Mouse (Mus musculus) adrenal gland, adult 8-10 months (tissue): ENCODE results near the gene Mettl16. TPM values are rescaled to one million over a fixed set of nuclear protein-coding genes. Genes with fewer than 3 reads are reported as not detected.

Experiments
- DNase-seq: peaks from one replicate; pipeline ENCODE4 v3.0.0; 2022
- total RNA-seq, 4 experiments: library from RNA; stranded (reverse); gene quantifications; 2 replicates each; pipeline ENCODE4 v1.2.4; 2022

The Mettl16 gene
- 10 to 100 TPM; 31.9 to 36.6 (median 33.9) TPM for total RNA-seq

DNA sequence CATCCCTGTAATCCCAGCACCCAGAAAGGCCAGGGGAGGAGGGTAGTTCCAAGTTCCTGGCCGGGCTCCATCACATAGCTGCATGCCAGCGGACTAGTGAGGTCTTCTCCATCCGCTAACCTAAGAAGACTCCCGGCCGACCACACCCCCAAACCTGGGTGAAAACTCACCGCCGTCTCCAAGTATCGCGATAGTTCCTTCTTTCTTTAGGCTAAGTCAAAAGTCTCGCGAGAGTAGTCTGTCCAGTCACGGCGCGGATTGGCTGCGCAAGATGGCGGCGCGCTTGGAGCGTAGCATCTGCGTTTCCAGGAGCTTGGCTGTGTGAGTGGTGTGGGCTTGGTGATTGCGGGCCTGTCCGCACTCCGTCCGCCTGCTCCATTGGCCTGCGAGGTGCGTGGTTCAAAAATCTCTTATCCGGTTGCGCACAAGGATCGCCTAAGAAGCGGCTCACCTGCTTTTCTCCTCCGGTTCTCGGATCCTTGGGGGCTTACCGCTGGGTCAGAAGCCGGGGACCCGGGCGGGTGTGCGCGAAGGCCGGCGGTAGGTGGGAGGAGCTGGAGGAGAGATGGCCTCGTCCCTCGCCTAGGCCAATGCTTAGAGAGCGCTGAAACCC is at the start of gene Mettl16:
Mettl16 (plus strand) TSS at position 236 of the 613 bp plus-strand sequence.
- peak; percentile 93 for DNase-seq

GRCm38 (mm10) chr11:74721141-74721540 is 49.5 kb upstream of the Mettl16 start:
- DNase-seq, result no peak

DNA sequence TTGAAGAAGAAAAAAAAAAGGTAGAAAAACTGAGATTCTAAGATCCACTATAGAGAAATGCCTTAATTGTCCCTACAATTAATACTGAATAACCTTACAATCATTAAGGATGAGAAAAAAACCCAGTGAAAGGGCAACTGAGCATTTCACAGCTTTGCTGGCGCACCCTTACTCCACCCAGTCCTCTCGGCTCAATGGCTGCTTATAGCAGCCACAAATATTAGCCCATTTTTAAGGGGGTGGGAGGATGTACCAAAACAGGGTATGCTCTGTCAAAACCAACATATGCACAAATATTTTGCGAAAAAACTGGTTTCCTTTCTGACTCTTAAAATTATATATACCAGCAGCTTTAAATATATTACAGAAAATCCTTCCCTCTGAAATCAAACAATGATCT is 48.7 kb upstream of the Mettl16 start:
- no peak for DNase-seq

GRCm38 (mm10) chr11:74723357-74724234 is 47.0 kb upstream of the Mettl16 start:
- DNase-seq, result peak; percentile 78

GRCm38 (mm10) chr11:74724235-74724791 is 46.3 kb upstream of the Mettl16 start, which contains the start of gene Pafah1b1:
TSS of gene Pafah1b1 (minus strand) at chr11:74724670.
- DNase-seq, result peak; percentile 94

DNA sequence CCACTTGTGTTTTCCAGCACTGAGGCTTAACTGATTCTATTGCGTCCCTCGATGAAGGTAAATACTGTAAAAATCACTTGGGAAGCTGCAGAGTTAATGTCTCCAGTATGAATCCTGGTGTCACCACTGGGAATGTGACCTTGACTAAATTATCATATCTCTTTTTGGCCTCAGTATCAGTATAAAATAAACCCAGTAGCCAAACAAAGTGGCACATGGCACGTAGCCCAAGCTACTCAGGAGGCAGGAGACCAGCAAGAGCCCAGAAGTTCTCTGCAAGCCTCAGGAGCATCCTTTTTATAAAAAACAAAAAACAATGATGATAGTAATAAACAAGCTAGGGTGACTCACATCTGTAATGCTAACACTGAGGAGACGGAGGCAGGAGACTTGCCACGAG is 45.4 kb upstream of the Mettl16 start:
- DNase-seq, result peak; percentile 31

GRCm38 (mm10) chr11:74734917-74735316 is 35.7 kb upstream of the Mettl16 start:
- DNase-seq, result no peak

DNA sequence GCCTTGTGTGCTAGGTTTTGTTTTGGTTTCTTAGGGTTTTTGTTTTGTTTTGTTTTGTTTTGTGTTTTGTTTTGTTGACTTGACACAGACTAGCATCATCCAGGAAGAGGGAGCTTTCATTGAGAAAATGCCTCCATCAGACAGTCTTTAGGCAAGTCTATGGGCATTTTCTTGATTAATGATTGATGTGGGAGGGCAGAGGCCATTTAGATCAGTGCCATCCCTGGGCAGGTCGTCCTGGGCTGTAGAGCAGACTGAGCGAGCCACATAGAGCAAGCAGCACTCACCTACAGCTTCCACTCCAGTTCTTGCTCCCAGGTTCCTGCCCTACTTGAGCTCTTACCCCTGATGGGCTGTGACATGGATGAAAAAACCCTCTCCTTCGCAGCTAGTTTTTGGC is 32.8 kb upstream of the Mettl16 start:
- no peak for DNase-seq

GRCm38 (mm10) chr11:74748022-74748421 is 22.6 kb upstream of the Mettl16 start:
- DNase-seq, result no peak

GRCm38 (mm10) chr11:74749241-74749640 is 21.4 kb upstream of the Mettl16 start:
- peak; percentile 63 for DNase-seq

DNA sequence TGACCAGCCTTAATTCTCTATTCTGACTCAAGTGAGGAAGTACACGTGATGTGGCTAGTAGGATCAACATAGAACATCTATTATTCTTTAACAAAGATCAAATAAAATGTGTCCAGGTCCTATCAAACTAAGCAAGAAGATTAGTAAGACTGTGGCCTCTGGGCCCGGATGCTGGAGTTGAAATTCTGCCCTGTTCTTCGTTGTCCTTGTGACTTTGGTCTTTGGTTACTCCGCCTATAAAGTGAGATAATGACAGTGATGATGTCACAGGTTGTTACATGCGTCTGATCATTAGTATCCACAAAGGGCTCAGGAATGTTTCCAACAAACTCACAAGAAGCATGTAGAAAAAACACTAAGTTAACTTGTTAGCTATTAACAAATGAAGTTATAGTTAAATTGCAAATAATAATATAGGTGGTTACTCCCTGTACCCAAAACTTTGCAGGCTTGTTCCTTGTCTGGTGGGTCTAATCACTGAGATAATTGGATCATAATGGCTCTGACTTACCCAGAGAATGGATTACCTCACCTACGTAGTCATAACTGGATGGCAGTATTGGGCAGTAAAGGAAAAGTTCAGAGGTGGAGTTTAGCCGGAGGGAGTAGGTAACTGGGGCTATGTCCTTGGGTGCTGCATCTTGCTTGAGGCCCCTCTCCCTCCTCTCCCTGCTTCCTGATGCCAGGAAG is 19.8 kb upstream of the Mettl16 start:
- no peak for DNase-seq

- DNase-seq, result no peak
Observed at GRCm38 (mm10) chr11:74751352-74752066, 19.1 kb upstream of the Mettl16 start.

DNA sequence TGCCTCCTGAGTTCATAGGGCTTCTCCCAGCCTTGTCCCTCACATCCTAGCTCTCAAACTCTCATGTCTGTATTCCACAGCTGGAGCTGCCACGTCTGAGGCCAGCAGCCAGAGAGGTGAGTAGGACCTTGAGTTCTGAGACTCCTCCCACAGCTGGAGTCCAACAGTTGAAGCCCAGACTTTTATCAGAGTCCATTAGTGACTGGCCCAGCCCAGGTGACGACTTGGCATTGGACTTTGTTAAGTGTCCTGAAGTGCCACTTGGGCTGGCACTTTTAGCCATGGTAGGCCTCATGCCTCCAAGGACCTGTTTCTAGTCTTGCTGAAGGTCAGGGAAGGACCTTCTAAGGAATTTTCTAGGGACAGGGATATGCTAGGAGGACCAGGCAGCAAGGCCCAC is 14.0 kb upstream of the Mettl16 start:
- DNase-seq, result no peak

- DNase-seq, result no peak
Observed at GRCm38 (mm10) chr11:74761011-74761705, 9.5 kb upstream of the Mettl16 start.

DNA sequence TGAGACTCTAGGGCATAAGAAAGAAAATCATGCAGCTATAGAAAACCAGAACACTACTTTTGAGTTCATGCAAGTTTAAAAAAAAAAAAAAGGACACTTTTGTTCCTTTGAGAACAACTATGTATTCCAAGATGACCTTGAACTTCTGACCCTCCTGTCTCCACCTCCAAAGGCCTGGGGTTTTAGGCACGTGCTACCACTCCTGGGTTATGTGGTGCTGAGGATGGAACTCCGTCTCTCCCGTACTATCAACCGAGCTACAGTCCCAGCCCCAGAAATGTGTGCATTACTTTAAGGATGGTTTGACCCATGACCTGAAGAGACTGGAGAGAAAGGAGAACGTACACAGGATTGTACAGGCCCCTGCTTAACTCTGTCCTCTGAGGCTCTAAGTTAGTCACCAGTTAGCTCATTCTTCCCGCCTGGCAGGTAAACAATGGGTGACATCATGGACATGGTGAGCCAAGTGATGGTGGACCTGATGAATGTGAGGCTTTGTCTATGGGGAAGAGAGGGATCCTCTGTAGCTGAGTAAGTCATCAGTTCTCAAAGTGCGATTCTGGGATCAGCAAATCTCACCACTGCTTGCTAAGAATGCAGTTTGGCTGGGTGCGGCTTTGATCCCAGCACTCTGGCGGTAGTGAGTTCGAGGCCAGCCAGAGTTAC is 6.5 kb upstream of the Mettl16 start:
- no peak for DNase-seq

GRCm38 (mm10) chr11:74767469-74767868 is 3.2 kb upstream of the Mettl16 start:
- peak; percentile 87 for DNase-seq

- no peak for DNase-seq
Observed at GRCm38 (mm10) chr11:74768045-74768444, 2.6 kb upstream of the Mettl16 start.

DNA sequence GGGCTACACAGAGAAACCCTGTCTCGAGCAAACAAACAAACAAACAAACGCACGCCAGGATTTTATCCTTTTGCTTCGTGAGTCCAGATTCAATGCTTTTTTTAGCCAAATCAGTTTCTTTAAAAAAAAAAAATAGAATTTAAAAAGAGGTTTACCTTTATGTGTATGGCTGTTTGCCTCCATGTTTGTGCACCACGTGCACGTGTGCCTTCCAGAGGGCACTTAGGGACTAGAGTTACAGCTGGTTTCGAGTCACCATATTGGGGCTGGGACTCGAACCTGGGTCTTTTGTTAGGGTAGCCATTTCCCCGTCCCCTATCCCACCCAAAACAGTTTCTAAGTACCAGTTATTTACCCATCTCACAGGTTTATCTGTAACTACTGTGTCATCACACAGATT is 593 bp upstream of the Mettl16 start:
- DNase-seq, result no peak

- no peak for DNase-seq
Observed at GRCm38 (mm10) chr11:74771234-74771633, 604 bp downstream of the Mettl16 start.

GRCm38 (mm10) chr11:74771650-74772049 is 1.0 kb downstream of the Mettl16 start:
- DNase-seq, result no peak

GRCm38 (mm10) chr11:74772386-74772785 is 1.8 kb downstream of the Mettl16 start:
- DNase-seq, result no peak
